Mouse (Mus musculus) heart, adult 2 months (tissue): Measurements from ENCODE around the gene Cnih4. TPM values are rescaled to one million over a fixed set of nuclear protein-coding genes. Genes with fewer than 3 reads are reported as not detected.

Source experiments
- DNase-seq, 2 experiments: peaks; one replicate each; pipeline ENCODE4 v3.0.0; 2021
- H3K27ac ChIP-seq: fragments of 200-600 bp; 2 replicates; pipeline ENCODE4 v1.8.1; 2022
- H3K27me3 ChIP-seq: fragments of 200-500 bp; 2 replicates; pipeline ENCODE4 v1.6.1; 2012; ENCODE audit warnings: mild to moderate bottlenecking, low read length, inconsistent platforms, mixed read lengths; ENCODE audit not compliant: control insufficient read depth, insufficient read depth
- H3K36me3 ChIP-seq: fragments of 200-500 bp; 2 replicates; pipeline ENCODE4 v1.6.1; 2012; ENCODE audit warnings: low read length, inconsistent platforms; ENCODE audit not compliant: control insufficient read depth, insufficient read depth
- H3K4me1 ChIP-seq: fragments of 200-500 bp; 2 replicates; pipeline ENCODE4 v1.6.1; 2011; ENCODE audit warnings: low read length; ENCODE audit not compliant: control insufficient read depth, insufficient read depth
- H3K4me3 ChIP-seq: fragments of 200-600 bp; 2 replicates; pipeline ENCODE4 v1.8.1; 2022
- H3K79me2 ChIP-seq: fragments of 200-500 bp; replicated peaks from 2 replicates; pipeline ENCODE4 v1.6.1; 2012; ENCODE audit warnings: mild to moderate bottlenecking, inconsistent platforms, low read length, moderate library complexity, mixed read lengths; ENCODE audit not compliant: control insufficient read depth, insufficient read depth
- H3K9ac ChIP-seq: fragments of 200-500 bp; 2 replicates; pipeline ENCODE4 v1.6.1; 2012; ENCODE audit warnings: low read depth, mild to moderate bottlenecking, control low read depth, inconsistent platforms, low read length, mixed read lengths
- CTCF ChIP-seq: fragments of 200-600 bp; IDR thresholded peaks from 2 replicates; pipeline ENCODE4 v1.8.1; 2022; ENCODE audit warnings: antibody characterized with exemption, mild to moderate bottlenecking, moderate library complexity
- EP300 ChIP-seq: fragments of 200-500 bp; IDR thresholded peaks from 2 replicates; pipeline ENCODE4 v1.6.1; 2011; ENCODE audit warnings: low read depth, low read length, control low read depth; ENCODE audit not compliant: insufficient read depth
- POLR2A ChIP-seq: fragments of 200-500 bp; IDR thresholded peaks from 2 replicates; pipeline ENCODE4 v1.6.1; 2011; ENCODE audit warnings: mild to moderate bottlenecking, low read depth, low read length, control low read depth; ENCODE audit not compliant: insufficient read depth
- WGBS: fragments of 180-500 bp; shearing (Covaris S2); methylation state at CpG from one replicate; pipeline ENCODE4 v1.1.7; 2018; 5-methylcytosine and 5-hydroxymethylcytosine counted together
- intact Hi-C: fragments of 180-260 bp; cut with DNase I; formaldehyde crosslinking; loops from one replicate; pipeline ENCODE4 v1.15.1; 2025
- polyA plus RNA-seq: library from polyadenylated mRNA; depleted of rRNA; stranded (reverse); fragments of >200 nt; gene quantifications from 2 replicates; pipeline ENCODE4 v1.2.3, GENCODE M21; 2012
- total RNA-seq, 2 experiments: library from RNA; stranded (reverse); gene quantifications; 2 replicates each; pipeline ENCODE4 v1.2.3; 2021

The Cnih4 gene
- total and polyA plus RNA-seq, 3 experiments = 22.2 to 50.3 (median 43.8) TPM

- intact Hi-C loops = no loop called here
- H3K79me2 ChIP-seq = peaks cover 2% of the 10 kb centered on the region; the same call in 1 of the 2 replicates
- no peak for DNase-seq
- no peak overlapping the region for H3K27ac ChIP-seq
- peaks cover 7% of the 10 kb centered on the region; the same call in 1 of the 2 replicates for H3K36me3 ChIP-seq
- no peak overlapping the region for H3K9ac ChIP-seq
- no peak overlapping the region for H3K4me3 ChIP-seq
- TF ChIP-seq CTCF (no peak), EP300 (no peak), POLR2A (no peak)
- WGBS = 74% methylated on average over 3 of the region's 3 CpGs
- peaks cover 5% of the 10 kb centered on the region for H3K4me1 ChIP-seq
- no peaks in the 10 kb centered on the region for H3K27me3 ChIP-seq
These were observed 5.0 kb downstream of the Cnih4 start for GRCm38 (mm10) chr1:181149373-181150017.

GRCm38 (mm10) chr1:181150431-181150826, 5.9 kb downstream of the Cnih4 start:
- Histone ChIP-seq H3K4me3 (peak overlapping the region; percentile 85), H3K27me3 (no peaks in the 10 kb centered on the region), H3K79me2 (no peaks in the 10 kb centered on the region), H3K9ac (no peak overlapping the region), H3K27ac (no peak overlapping the region), H3K4me1 (no peaks in the 10 kb centered on the region; the same call in 1 of the 2 replicates), H3K36me3 (peaks cover 3% of the 10 kb centered on the region)
- TF ChIP-seq POLR2A (no peak), CTCF (no peak), EP300 (no peak)
- 68% methylated on average over 3 of the region's 3 CpGs for WGBS
- DNase-seq = no peak
- intact Hi-C loops = no loop called here

- Histone ChIP-seq H3K4me3 (peak overlapping the region; percentile 85), H3K27ac (peak overlapping the region; percentile 73), H3K4me1 (no peaks in the 10 kb centered on the region; the same call in 1 of the 2 replicates), H3K9ac (peak overlapping the region; percentile 95), H3K36me3 (peaks cover 2% of the 10 kb centered on the region), H3K27me3 (no peaks in the 10 kb centered on the region), H3K79me2 (0 out of 2 replicates have a peak, but pooled peaks cover 2% of the 10 kb centered on the region)
- 1% methylated on average over 58 of the region's 59 CpGs for WGBS
- intact Hi-C loops = no loop called here
- peak; percentile 89 to 91 for DNase-seq
- TF ChIP-seq CTCF = no peak
- peak; percentile 86 for TF ChIP-seq POLR2A
- TF ChIP-seq EP300 = peak; percentile 65; the same call in 1 of the 2 replicates
These were observed 6.5 kb downstream of the Cnih4 start for GRCm38 (mm10) chr1:181150827-181151534.

- peak overlapping the region; percentile 85 for H3K4me3 ChIP-seq
- H3K9ac ChIP-seq = peak overlapping the region; percentile 65
- DNase-seq = no peak
- 22% methylated on average over 5 of the region's 5 CpGs for WGBS
- H3K4me1 ChIP-seq = no peaks in the 10 kb centered on the region
- H3K36me3 ChIP-seq = peaks cover 2% of the 10 kb centered on the region
- H3K27ac ChIP-seq = no peak overlapping the region; the same call in 1 of the 2 replicates
- no peaks in the 10 kb centered on the region for H3K27me3 ChIP-seq
- intact Hi-C loops = no loop called here
- H3K79me2 ChIP-seq = 0 out of 2 replicates have a peak, but pooled peaks cover 2% of the 10 kb centered on the region
- TF ChIP-seq EP300 (no peak), POLR2A (no peak), CTCF (no peak)
These were observed 7.0 kb downstream of the Cnih4 start for GRCm38 (mm10) chr1:181151541-181151940.

- intact Hi-C loops = no loop called here
- peaks cover 2% of the 10 kb centered on the region; the same call in 1 of the 2 replicates for H3K36me3 ChIP-seq
These were observed 23.3 kb downstream of the Cnih4 start for GRCm38 (mm10) chr1:181167816-181168215.

More at GRCm38 (mm10) chr1:181167816-181168215, 23.3 kb downstream of the Cnih4 start:
- Histone ChIP-seq H3K79me2 (no peaks in the 10 kb centered on the region), H3K4me3 (no peak overlapping the region), H3K9ac (no peak overlapping the region), H3K27ac (no peak overlapping the region), H3K4me1 (no peaks in the 10 kb centered on the region), H3K27me3 (no peaks in the 10 kb centered on the region)
- DNase-seq = no peak
- TF ChIP-seq CTCF (no peak), EP300 (no peak), POLR2A (no peak)
- WGBS = 65% methylated on average over 2 of the region's 2 CpGs
